ENCODE assay signal across 9 mouse cellular contexts in genomic region chr19:46755066-46755465, GRCm38 (mm10). TPM values are rescaled to one million over a fixed set of nuclear protein-coding genes. Genes with fewer than 3 reads are reported as not detected.
DNase-seq lines count a peak whose midpoint lies in the region; ATAC-seq and TF ChIP-seq lines count a peak whose summit lies in the region.
"Had no signal": no experiment of that assay in that cellular context is flagged by ENCODE, and none has a peak within 500 bp of the region (broad histone marks: within the 10 kb centered on the region; RNA-seq: fewer than 3 reads in every experiment).

No protein-coding gene starts in this region.

- no peak for ATAC-seq in heart, postnatal 0 days (ENCODE audit: insufficient read depth, low read depth)
- ATAC-seq in liver, embryonic 14.5 days (ENCODE audit: insufficient read depth), result no peak
- no peak for ATAC-seq in megakaryocyte-erythroid progenitor cell, adult 5-6 weeks (replicated peaks; ENCODE audit: low FRiP score, low TSS enrichment, poor library complexity, severe bottlenecking)

- no peaks in the 10 kb centered on the region for H3K9me3 ChIP-seq in heart, postnatal 0 days (replicated peaks; ENCODE audit: control insufficient read depth, low read length)
- H3K9me3 ChIP-seq in liver, embryonic 14.5 days (ENCODE audit: control insufficient read depth, low read length), result no peaks in the 10 kb centered on the region
- H3K9me3 ChIP-seq: limb, embryonic 13.5 days had no signal

- 52% methylated on average over 9 of the region's 9 CpGs for WGBS in heart, postnatal 0 days
- 40% methylated on average over 9 of the region's 9 CpGs for WGBS in liver, embryonic 14.5 days (ENCODE audit: insufficient replicate concordance)

- H3K36me3 ChIP-seq in heart, postnatal 0 days (replicated peaks; ENCODE audit: control insufficient read depth, insufficient read depth, low read length), result no peaks in the 10 kb centered on the region
- no peaks in the 10 kb centered on the region for H3K36me3 ChIP-seq in liver, embryonic 14.5 days (replicated peaks; ENCODE audit: control insufficient read depth, insufficient read depth, low read depth)
- H3K36me3 ChIP-seq: limb, embryonic 13.5 days had no signal

- no peak overlapping the region for H3K9ac ChIP-seq in heart, postnatal 0 days (replicated peaks; ENCODE audit: low read depth, low read length)
- H3K9ac ChIP-seq in liver, embryonic 14.5 days (replicated peaks), result no peak overlapping the region
- H3K9ac ChIP-seq: limb, embryonic 13.5 days had no signal

- no peak for TF ChIP-seq EP300 in heart, postnatal 0 days (IDR thresholded peaks at IDR 0.05; ENCODE audit: low read depth)
- TF ChIP-seq EP300 in liver, embryonic 14.5 days (IDR thresholded peaks at IDR 0.05; ENCODE audit: low read depth), result no peak

- H3K4me1 ChIP-seq in heart, postnatal 0 days (ENCODE audit: control insufficient read depth, insufficient read depth), result no peaks in the 10 kb centered on the region
- H3K4me1 ChIP-seq in liver, embryonic 14.5 days (replicated peaks; ENCODE audit: control insufficient read depth in 2 of 2, insufficient read depth in 2 of 2, low read length in 1 of 2), result no peaks in the 10 kb centered on the region
- H3K4me1 ChIP-seq: limb, embryonic 13.5 days had no signal

- no peak overlapping the region for H3K4me3 ChIP-seq in heart, postnatal 0 days (ENCODE audit: low read depth, low read length)
- no peak overlapping the region for H3K4me3 ChIP-seq in liver, embryonic 14.5 days (ENCODE audit: insufficient read depth in 1 of 2, low read depth in 2 of 2, low read length in 2 of 2)
- H3K4me3 ChIP-seq: limb, embryonic 13.5 days had no signal

- peak; percentile 37 for TF ChIP-seq CTCF in heart, postnatal 0 days (IDR thresholded peaks at IDR 0.05; ENCODE audit: low read depth)
- TF ChIP-seq CTCF in liver, embryonic 14.5 days (IDR thresholded peaks at IDR 0.05; ENCODE audit: low read depth), result peak; percentile 90

- H3K27me3 ChIP-seq in heart, postnatal 0 days (ENCODE audit: control insufficient read depth, insufficient read depth, low read length), result peaks cover 5% of the 10 kb centered on the region; the same call in 1 of the 2 replicates
- peaks cover 9% of the 10 kb centered on the region for H3K27me3 ChIP-seq in liver, embryonic 14.5 days (ENCODE audit: control insufficient read depth, insufficient read depth, low read length)

- DNase-seq in heart, postnatal 0 days (ENCODE audit: low spot score), result no peak
- no peak for DNase-seq in heart, adult 9 months (ENCODE audit: low spot score in 2 of 2)
- DNase-seq in CD4-positive helper T cell, adult 2 months (ENCODE audit: low read depth, low spot score), result peak; percentile 29
- peak; percentile 76 for DNase-seq in ZHBTc4 (ENCODE audit: low read depth, low spot score)
- DNase-seq in liver, embryonic 14.5 days (ENCODE audit: low read depth in 3 of 3, low spot score in 3 of 3), result no peak
- peak; percentile 71 for DNase-seq in urinary bladder, postnatal 14 days (ENCODE audit: low spot score)
- no peak for DNase-seq in right cerebral cortex, postnatal 36 days (ENCODE audit: low spot score in 2 of 2)

- no peak overlapping the region for H3K4me2 ChIP-seq in heart, postnatal 0 days (ENCODE audit: low read depth, low read length)
- no peak overlapping the region for H3K4me2 ChIP-seq in liver, embryonic 14.5 days (ENCODE audit: low read depth)
- H3K4me2 ChIP-seq: limb, embryonic 13.5 days had no signal

- no peak overlapping the region for H3K27ac ChIP-seq in heart, postnatal 0 days (ENCODE audit: low read depth)
- no peak overlapping the region for H3K27ac ChIP-seq in liver, embryonic 14.5 days
- H3K27ac ChIP-seq: limb, embryonic 13.5 days had no signal

RNA-seq across cellular contexts. Expression of gene Cnnm2, which starts 6.3 kb away (rescaled TPM):
- 11.0 and 15.0 TPM in 2 replicates for total RNA-seq in heart, postnatal 0 days (2014; rRNA removed; ENCODE audit: low replicate concordance)
- polyA plus RNA-seq in heart, postnatal 0 days (2015; fragmentation: Nextera tagmentation; extraction: Ambion mirVana), result 1.8 and 2.1 TPM in 2 replicates
- polyA plus RNA-seq in liver, embryonic 14.5 days (2012; rRNA removed), result 1.2 and 1.7 TPM in 2 replicates
- 1.5 and 2.6 TPM in 2 replicates for polyA plus RNA-seq in liver, embryonic 14.5 days (2014; fragmentation: Nextera tagmentation; extraction: Ambion mirVana)
- total RNA-seq in megakaryocyte-erythroid progenitor cell, adult 5-6 weeks (2014; fragmentation: Nextera tagmentation), result 20.3 and 22.0 TPM in 2 replicates
- 7.0 and 13.6 TPM in 2 replicates for total RNA-seq in megakaryocyte-erythroid progenitor cell, adult 5-6 weeks (2017)

RNA-seq across cellular contexts. Expression of gene As3mt, which starts 47.8 kb away (rescaled TPM):
- total RNA-seq in heart, postnatal 0 days (2014; rRNA removed; ENCODE audit: low replicate concordance), result 24.1 and 33.7 TPM in 2 replicates
- 54.4 and 61.7 TPM in 2 replicates for polyA plus RNA-seq in heart, postnatal 0 days (2015; fragmentation: Nextera tagmentation; extraction: Ambion mirVana)
- 3.8 and 5.1 TPM in 2 replicates for polyA plus RNA-seq in liver, embryonic 14.5 days (2012; rRNA removed)
- 12.8 and 13.4 TPM in 2 replicates for polyA plus RNA-seq in liver, embryonic 14.5 days (2014; fragmentation: Nextera tagmentation; extraction: Ambion mirVana)
- 6.5 and 6.6 TPM in 2 replicates for total RNA-seq in megakaryocyte-erythroid progenitor cell, adult 5-6 weeks (2014; fragmentation: Nextera tagmentation)
- total RNA-seq in megakaryocyte-erythroid progenitor cell, adult 5-6 weeks (2017), result 1.6 and 16.2 TPM in 2 replicates

Comparison
In these comparisons a context has a peak if more than half of its experiments do, and no peak if none do; other contexts are left out.
1. DNase-seq: peak in CD4-positive helper T cell, adult 2 months (single experiment), ZHBTc4 (single experiment) and urinary bladder, postnatal 14 days (single experiment); none in heart, postnatal 0 days (single experiment), heart, adult 9 months (0 of 2), liver, embryonic 14.5 days (0 of 3) and right cerebral cortex, postnatal 36 days (0 of 2).